Mouse (Mus musculus) neural tube, embryonic 11.5 days (tissue): Measurements from ENCODE around the gene Ccdc77. TPM values are rescaled to one million over a fixed set of nuclear protein-coding genes. Genes with fewer than 3 reads are reported as not detected.
"Not testable (repeated sequence)": the region's sequence is repeated elsewhere in the genome, so short reads cannot be mapped to it uniquely, and the experiment has no call there.

Experiments used
- ATAC-seq: fragments of 200-750 bp; cut with Nextera tagmentation; 2 replicates; pipeline ENCODE4 v1.8.0; 2017; ENCODE audit warnings: moderate number of reproducible peaks, mild to moderate bottlenecking, moderate TSS enrichment, moderate library complexity; ENCODE audit not compliant: insufficient read depth, low FRiP score, low TSS enrichment
- DNase-seq: peaks from one replicate; pipeline ENCODE4 v3.0.0-alpha.2; 2015; ENCODE audit warnings: low spot score
- H3K27ac ChIP-seq: fragments of 300-500 bp; sonication (generic); 2 replicates; pipeline ENCODE4 v1.5.1; 2014; ENCODE audit warnings: low read depth, mild to moderate bottlenecking, low read length
- H3K27me3 ChIP-seq: fragments of 300-500 bp; sonication (generic); 2 replicates; pipeline ENCODE4 v1.6.1; 2014; ENCODE audit warnings: mild to moderate bottlenecking, low read length, mixed read lengths; ENCODE audit not compliant: control insufficient read depth, insufficient read depth
- H3K36me3 ChIP-seq: fragments of 300-500 bp; sonication (generic); 2 replicates; pipeline ENCODE4 v1.6.1; 2014; ENCODE audit warnings: mild to moderate bottlenecking, low read length, moderate library complexity, mixed read lengths; ENCODE audit not compliant: control insufficient read depth, insufficient read depth
- H3K4me1 ChIP-seq: fragments of 300-500 bp; sonication (generic); 2 replicates; pipeline ENCODE4 v1.6.1; 2014; ENCODE audit warnings: low read length, mixed read lengths; ENCODE audit not compliant: control insufficient read depth, insufficient read depth
- H3K4me2 ChIP-seq: fragments of 300-500 bp; sonication (generic); 2 replicates; pipeline ENCODE4 v1.6.1; 2014; ENCODE audit warnings: low read depth, mild to moderate bottlenecking, moderate library complexity
- H3K4me3 ChIP-seq: fragments of 300-500 bp; sonication (generic); 2 replicates; pipeline ENCODE4 v1.5.1; 2014; ENCODE audit warnings: low read depth, low read length
- H3K9ac ChIP-seq: fragments of 300-500 bp; sonication (generic); 2 replicates; pipeline ENCODE4 v1.6.1; 2014; ENCODE audit warnings: mild to moderate bottlenecking, low read length
- H3K9me3 ChIP-seq: fragments of 300-500 bp; sonication (generic); 2 replicates; pipeline ENCODE4 v1.6.1; 2016; ENCODE audit warnings: low read length; ENCODE audit not compliant: control insufficient read depth
- WGBS: fragments of 180-500 bp; shearing (Covaris S2); extraction: QIAGEN DNeasy Blood & Tissue Kit; methylation state at CpG from one replicate; pipeline ENCODE4 v1.1.7; 2014; 5-methylcytosine and 5-hydroxymethylcytosine counted together
- polyA plus RNA-seq: library from polyadenylated mRNA; unstranded; fragments of >200 nt; fragmentation: Nextera tagmentation; extraction: Ambion mirVana; gene quantifications from 2 replicates; pipeline ENCODE4 v1.2.1, GENCODE M21; 2014

Ccdc77 gene
- polyA plus RNA-seq, 1 experiment from 2014 or later: 22.5 TPM

DNA sequence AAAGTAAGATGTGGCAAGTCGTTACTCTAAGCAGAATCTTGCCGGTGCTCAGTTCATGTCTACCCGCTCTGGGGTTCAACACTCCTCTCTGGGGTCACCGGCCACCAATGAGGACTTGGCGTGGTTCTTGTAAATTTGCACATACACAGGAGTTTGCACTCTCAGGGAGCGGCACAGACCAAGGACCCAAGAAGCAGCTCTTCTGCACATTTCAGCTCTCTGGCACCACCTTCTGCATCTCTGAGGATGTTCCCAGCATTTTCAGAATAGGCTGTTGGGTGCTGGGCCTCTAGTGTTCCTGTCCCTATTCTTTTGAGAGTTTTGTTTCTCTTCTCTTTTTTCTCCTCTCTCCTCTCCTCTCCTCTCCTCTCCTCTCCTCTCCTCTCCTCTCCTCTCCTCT is 63.0 kb downstream of the Ccdc77 start:
- Histone ChIP-seq H3K27ac (no peak overlapping the region), H3K9me3 (no peaks in the 10 kb centered on the region), H3K27me3 (no peaks in the 10 kb centered on the region), H3K36me3 (no peaks in the 10 kb centered on the region), H3K4me1 (no peaks in the 10 kb centered on the region), H3K4me2 (no peak overlapping the region), H3K9ac (no peak overlapping the region), H3K4me3 (no peak overlapping the region)
- WGBS: 40% methylated on average over 6 of the region's 6 CpGs
- DNase-seq: peak; percentile 56
- no peak for ATAC-seq

DNA sequence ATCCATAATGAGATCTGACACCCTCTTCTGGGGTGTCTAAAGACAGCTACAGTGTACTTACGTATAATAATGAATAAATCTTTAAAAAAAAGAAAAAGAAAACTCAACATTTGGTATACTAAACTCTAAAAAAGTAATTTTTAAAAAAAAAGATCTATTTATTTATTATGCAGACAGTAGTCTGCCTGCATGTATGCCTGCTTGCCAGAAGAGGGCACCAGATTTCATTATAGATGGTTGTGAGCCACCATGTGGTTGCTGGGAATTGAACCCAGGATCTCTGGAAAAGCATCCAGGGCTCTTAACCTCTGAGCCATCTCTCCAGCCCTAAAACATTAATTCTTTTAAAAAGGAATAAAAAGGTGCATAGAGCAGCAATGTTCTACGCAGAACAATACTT is 67.6 kb downstream of the Ccdc77 start:
- 98% methylated on average over 2 of the region's 2 CpGs for WGBS
- not testable (repeated sequence) for ATAC-seq, H3K4me2 ChIP-seq, H3K27ac ChIP-seq, H3K4me1 ChIP-seq, DNase-seq, H3K9me3 ChIP-seq, H3K4me3 ChIP-seq, H3K36me3 ChIP-seq, H3K9ac ChIP-seq
- H3K27me3 ChIP-seq: peaks cover 22% of the 10 kb centered on the region

DNA sequence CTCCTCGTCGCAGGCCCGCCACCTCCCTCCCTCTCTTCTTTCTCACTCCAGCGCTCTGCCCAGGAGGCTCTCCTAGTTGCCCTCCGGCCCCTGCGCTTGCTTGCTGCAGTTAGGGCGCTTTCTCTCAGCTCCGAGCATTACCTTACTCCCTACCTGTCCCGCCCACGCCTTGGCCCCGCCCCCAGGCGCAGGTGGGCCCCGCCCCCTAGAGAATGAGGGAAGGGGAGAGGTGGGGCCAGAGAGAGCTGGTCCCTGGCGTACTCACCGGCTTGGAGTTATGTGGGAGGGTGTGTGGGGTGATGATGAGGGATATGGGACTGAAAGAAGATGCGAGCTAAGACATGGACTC is 69.4 kb downstream of the Ccdc77 start:
- 0% methylated on average over 15 of the region's 16 CpGs for WGBS
- Histone ChIP-seq H3K36me3 (no peaks in the 10 kb centered on the region), H3K27me3 (peaks cover 22% of the 10 kb centered on the region), H3K4me3 (peak overlapping the region; percentile 65), H3K27ac (no peak overlapping the region), H3K9me3 (no peaks in the 10 kb centered on the region), H3K4me2 (peak overlapping the region; percentile 98), H3K9ac (peak overlapping the region; percentile 42), H3K4me1 (peaks cover 3% of the 10 kb centered on the region; the same call in 1 of the 2 replicates)
- DNase-seq: no peak
- ATAC-seq: no peak

DNA sequence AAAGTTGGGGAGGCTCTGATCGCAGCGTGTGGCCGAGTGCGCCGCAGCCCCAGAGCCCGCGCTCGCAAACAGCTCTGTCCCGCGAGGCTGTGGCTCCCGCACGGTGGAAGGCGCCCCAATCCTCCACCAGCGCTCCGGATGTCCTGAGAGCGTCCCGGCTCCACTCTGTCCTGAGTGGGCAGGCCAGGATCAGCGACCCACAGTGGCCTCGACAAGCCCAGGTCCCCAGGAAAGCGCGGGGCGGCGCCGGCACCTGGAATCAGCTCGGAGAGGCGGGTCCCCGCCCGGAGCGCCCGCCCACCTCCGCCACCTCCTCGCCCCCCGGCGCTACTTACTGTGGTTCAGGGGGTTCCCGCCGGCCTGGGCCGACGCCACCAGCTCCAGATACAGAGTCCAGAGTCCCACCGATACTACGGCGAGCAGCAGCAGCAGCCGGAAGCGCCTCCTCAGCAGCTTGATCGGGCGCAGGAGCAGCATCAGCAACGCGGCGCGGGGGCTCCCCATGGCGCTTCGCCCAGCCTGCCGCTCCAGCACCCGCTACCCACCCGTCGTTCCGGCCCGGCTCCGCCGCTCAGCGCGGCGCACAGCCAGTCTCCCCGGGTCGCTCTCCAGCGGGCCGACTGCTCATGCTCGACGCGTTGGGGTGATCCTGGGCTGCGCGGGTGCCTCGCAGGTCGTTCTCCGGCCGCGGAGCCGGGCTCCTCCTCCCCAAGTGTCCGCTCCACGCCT is 70.0 kb downstream of the Ccdc77 start, which contains the start of the genes D330020A13Rik and B4galnt3:
TSS of gene D330020A13Rik (plus strand) at position 309 of the 729 bp plus-strand sequence.
TSS of gene B4galnt3 (minus strand) at position 504 of the 729 bp plus-strand sequence.
- Histone ChIP-seq H3K36me3 (no peaks in the 10 kb centered on the region), H3K9ac (peak within 1 kb of the TSS; percentile 42), H3K4me1 (peaks cover 3% of the 10 kb centered on the region; the same call in 1 of the 2 replicates), H3K9me3 (no peaks in the 10 kb centered on the region), H3K4me3 (peak within 1 kb of the TSS; percentile 65), H3K27me3 (peaks cover 22% of the 10 kb centered on the region), H3K27ac (no peak within 1 kb of the TSS), H3K4me2 (peak within 1 kb of the TSS; percentile 98)
- WGBS: under 1% methylated on average over 75 of the region's 79 CpGs
- DNase-seq (peak; percentile 64), ATAC-seq (peak; percentile 53; the same call in 1 of the 2 replicates)

DNA sequence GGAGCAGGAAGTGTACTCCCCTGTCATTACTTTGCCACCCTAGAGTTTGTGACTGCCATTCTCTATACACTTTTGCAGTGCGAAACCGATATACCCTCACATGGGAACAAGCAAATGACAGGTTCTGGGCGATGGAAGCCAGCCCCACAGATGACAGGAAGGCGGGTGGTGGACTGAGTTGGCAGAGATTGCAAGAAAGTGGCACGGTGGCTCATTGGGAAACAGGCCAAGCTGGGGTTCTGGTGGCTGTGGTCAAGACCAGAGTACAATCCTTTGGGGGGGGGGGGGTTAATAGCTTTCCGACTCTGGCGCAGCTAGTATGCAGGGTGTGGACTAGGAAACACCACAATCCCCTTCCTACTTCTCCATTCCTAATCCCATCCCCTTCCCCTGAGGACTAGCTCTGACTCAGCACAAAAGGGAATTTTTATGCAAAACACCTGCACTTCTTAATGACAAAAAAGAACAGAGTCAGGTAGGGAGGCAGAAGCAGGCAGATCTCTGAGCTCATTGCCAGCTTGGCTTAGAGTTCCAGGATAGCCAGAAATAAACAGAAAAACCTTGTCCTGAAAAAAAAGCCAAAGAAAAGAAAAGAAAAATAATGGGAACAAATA is 72.7 kb downstream of the Ccdc77 start:
- Histone ChIP-seq H3K4me3 (no peak overlapping the region), H3K9ac (no peak overlapping the region), H3K4me1 (peaks cover 3% of the 10 kb centered on the region; the same call in 1 of the 2 replicates), H3K27me3 (peaks cover 22% of the 10 kb centered on the region), H3K36me3 (no peaks in the 10 kb centered on the region), H3K9me3 (no peaks in the 10 kb centered on the region), H3K27ac (no peak overlapping the region), H3K4me2 (no peak overlapping the region)
- DNase-seq (no peak), ATAC-seq (no peak)
- 88% methylated on average over 7 of the region's 7 CpGs for WGBS

DNA sequence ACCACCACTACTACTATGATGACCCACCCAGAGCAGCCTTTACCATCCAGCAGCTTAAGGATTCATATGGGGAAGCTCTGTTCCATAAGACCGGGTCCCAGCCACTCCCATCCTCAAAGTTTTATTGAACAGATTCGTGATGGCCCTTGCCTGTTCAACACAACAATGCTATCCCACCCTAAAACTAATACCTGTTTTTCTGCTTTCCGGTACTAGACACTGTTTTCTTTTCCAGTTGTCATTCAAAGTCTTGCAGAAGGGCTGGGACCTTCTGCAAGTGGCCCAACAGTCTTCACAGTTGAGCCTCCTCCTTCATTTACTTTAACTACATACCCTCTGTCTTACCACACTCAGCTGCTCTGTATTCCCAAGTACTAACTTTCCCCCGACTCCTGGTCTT is 74.7 kb downstream of the Ccdc77 start:
- Histone ChIP-seq H3K9ac (no peak overlapping the region), H3K9me3 (no peaks in the 10 kb centered on the region), H3K4me2 (no peak overlapping the region), H3K27me3 (peaks cover 13% of the 10 kb centered on the region), H3K27ac (no peak overlapping the region), H3K4me1 (peaks cover 3% of the 10 kb centered on the region; the same call in 1 of the 2 replicates), H3K36me3 (no peaks in the 10 kb centered on the region), H3K4me3 (no peak overlapping the region)
- DNase-seq: no peak
- 89% methylated on average over 4 of the region's 4 CpGs for WGBS
- ATAC-seq: no peak

DNA sequence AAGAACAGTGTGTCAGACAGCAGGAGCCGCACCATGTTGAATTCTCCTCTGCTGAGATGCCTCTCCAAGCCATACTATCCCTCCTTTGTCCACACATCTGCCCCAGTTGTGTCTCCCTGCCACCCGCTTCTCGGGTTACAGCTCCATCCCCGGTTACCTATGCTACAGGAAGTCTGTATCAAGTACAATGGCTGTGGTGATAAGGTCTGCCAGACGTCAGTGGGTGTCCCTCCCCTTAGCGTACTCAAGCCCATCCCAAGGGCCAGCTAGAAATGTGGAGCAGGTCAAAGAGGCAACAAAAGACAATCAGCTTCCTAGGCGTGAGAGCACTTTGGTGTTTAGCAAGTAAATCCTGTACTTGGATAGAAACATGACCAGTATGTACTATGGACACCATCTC is 75.6 kb downstream of the Ccdc77 start:
- DNase-seq (no peak), ATAC-seq (no peak)
- H3K4me1 ChIP-seq: no peaks in the 10 kb centered on the region
- no peak overlapping the region for H3K4me3 ChIP-seq
- no peak overlapping the region for H3K27ac ChIP-seq
- H3K9me3 ChIP-seq: no peaks in the 10 kb centered on the region
- 46% methylated on average over 7 of the region's 7 CpGs for WGBS
- H3K36me3 ChIP-seq: no peaks in the 10 kb centered on the region
- H3K9ac ChIP-seq: no peak overlapping the region
- H3K4me2 ChIP-seq: no peak overlapping the region
- peaks cover 8% of the 10 kb centered on the region for H3K27me3 ChIP-seq

DNA sequence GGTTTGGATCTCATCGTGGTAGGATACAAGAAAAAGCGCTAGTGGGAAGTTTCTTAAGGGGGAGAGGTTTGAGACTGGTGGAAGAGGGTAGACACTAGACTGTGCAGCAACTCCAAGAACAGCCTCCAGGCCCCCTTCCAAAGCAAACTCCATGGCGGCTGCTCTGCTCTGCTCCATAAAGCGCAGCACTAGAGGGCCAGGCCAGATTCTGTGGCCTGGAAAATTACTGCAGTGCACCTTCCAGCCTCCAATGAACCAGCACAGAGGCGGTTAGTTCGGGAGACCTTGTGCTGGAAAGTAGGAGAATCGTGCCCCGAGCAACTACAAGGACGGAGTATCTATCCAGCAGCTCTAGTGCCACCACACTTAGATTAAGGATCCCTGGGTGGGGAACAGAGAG is 76.9 kb downstream of the Ccdc77 start:
- DNase-seq (no peak), ATAC-seq (no peak)
- Histone ChIP-seq H3K27me3 (no peaks in the 10 kb centered on the region), H3K4me2 (no peak overlapping the region), H3K4me3 (no peak overlapping the region), H3K9me3 (no peaks in the 10 kb centered on the region), H3K4me1 (no peaks in the 10 kb centered on the region), H3K27ac (no peak overlapping the region), H3K36me3 (no peaks in the 10 kb centered on the region), H3K9ac (no peak overlapping the region)
- 94% methylated on average over 9 of the region's 9 CpGs for WGBS
